In genomic region chr4:74972143-74972542, GRCm38 (mm10) we compare ENCODE assay signal across 18 mouse cellular contexts.
DNase-seq lines count a peak whose midpoint lies in the region; ATAC-seq and TF ChIP-seq lines count a peak whose summit lies in the region.
"Had no signal": no experiment of that assay in that cellular context is flagged by ENCODE, and none has a peak within 500 bp of the region (broad histone marks: within the 10 kb centered on the region; RNA-seq: fewer than 3 reads in every experiment).

No protein-coding gene starts in this region.

- no peak overlapping the region for H3K9ac ChIP-seq in kidney, postnatal 0 days (ENCODE audit: low read depth, low read length)
- no peak overlapping the region for H3K9ac ChIP-seq in MEL (ENCODE audit: control insufficient read depth, low read depth, low read length, poor library complexity, severe bottlenecking)
- no peak overlapping the region for H3K9ac ChIP-seq in forebrain, embryonic 13.5 days
- H3K9ac ChIP-seq: embryonic facial prominence, embryonic 15.5 days; neural tube, embryonic 12.5 days had no signal

- no peaks in the 10 kb centered on the region for H3K36me3 ChIP-seq in kidney, postnatal 0 days (ENCODE audit: insufficient read depth, low read length)
- no peaks in the 10 kb centered on the region for H3K36me3 ChIP-seq in MEL (ENCODE audit: control insufficient read depth in 1 of 2, insufficient read depth in 2 of 2, low read length in 2 of 2)
- H3K36me3 ChIP-seq in forebrain, embryonic 13.5 days (ENCODE audit: poor library complexity, severe bottlenecking) = no peaks in the 10 kb centered on the region
- H3K36me3 ChIP-seq: embryonic facial prominence, embryonic 15.5 days; limb, embryonic 10.5 days; neural tube, embryonic 12.5 days had no signal

- TF ChIP-seq EP300 in MEL (IDR thresholded peaks at IDR 0.05; ENCODE audit: low read depth in 1 of 2, low read length in 2 of 2) = no peak

- peak; percentile 51; the same call in 1 of the 2 replicates for TF ChIP-seq CTCF in kidney, postnatal 0 days (IDR thresholded peaks at IDR 0.05; ENCODE audit: low read depth)
- TF ChIP-seq CTCF in MEL (IDR thresholded peaks at IDR 0.05 in 2 of 3, conservative IDR thresholded peaks at IDR 0.05 in 1 of 3; ENCODE audit: control insufficient read depth in 1 of 3, insufficient read depth in 1 of 3, low read depth in 2 of 3, low read length in 3 of 3, poor library complexity in 1 of 3, severe bottlenecking in 1 of 3) = no peak; a peak in 1 of 6 replicates

- TF ChIP-seq RAD21 in MEL (IDR thresholded peaks at IDR 0.05; ENCODE audit: low read depth, low read length) = peak; percentile 31

- 93% methylated on average over 1 of the region's 1 CpGs for WGBS in kidney, postnatal 0 days
- WGBS in forebrain, embryonic 13.5 days = 100% methylated on average over 1 of the region's 1 CpGs

- H3K4me1 ChIP-seq in kidney, postnatal 0 days (replicated peaks; ENCODE audit: insufficient read depth, low read length) = no peaks in the 10 kb centered on the region
- no peaks in the 10 kb centered on the region for H3K4me1 ChIP-seq in MEL (ENCODE audit: control insufficient read depth in 1 of 2, insufficient read depth in 2 of 2, low read length in 2 of 2)
- H3K4me1 ChIP-seq in forebrain, embryonic 13.5 days = no peaks in the 10 kb centered on the region
- H3K4me1 ChIP-seq: embryonic facial prominence, embryonic 15.5 days; limb, embryonic 10.5 days; neural tube, embryonic 12.5 days had no signal

- H3K4me3 ChIP-seq in kidney, postnatal 0 days (replicated peaks; ENCODE audit: low read depth, low read length) = no peak overlapping the region
- no peak overlapping the region for H3K4me3 ChIP-seq in MEL (ENCODE audit: control insufficient read depth in 1 of 2, insufficient read depth in 1 of 2, low read depth in 2 of 2, low read length in 2 of 2)
- no peak overlapping the region for H3K4me3 ChIP-seq in forebrain, embryonic 13.5 days
- H3K4me3 ChIP-seq: embryonic facial prominence, embryonic 15.5 days; limb, embryonic 10.5 days; neural tube, embryonic 12.5 days had no signal

- H3K9me3 ChIP-seq in kidney, postnatal 0 days (replicated peaks; ENCODE audit: low read length) = no peaks in the 10 kb centered on the region
- H3K9me3 ChIP-seq in MEL (replicated peaks; ENCODE audit: insufficient read depth, low read length) = no peaks in the 10 kb centered on the region
- H3K9me3 ChIP-seq in forebrain, embryonic 13.5 days (replicated peaks) = no peaks in the 10 kb centered on the region
- H3K9me3 ChIP-seq: embryonic facial prominence, embryonic 15.5 days; limb, embryonic 10.5 days; neural tube, embryonic 12.5 days had no signal

- no peak overlapping the region for H3K27ac ChIP-seq in kidney, postnatal 0 days
- no peak overlapping the region for H3K27ac ChIP-seq in MEL (ENCODE audit: control insufficient read depth, low read depth, low read length)
- H3K27ac ChIP-seq in forebrain, embryonic 13.5 days = no peak overlapping the region
- H3K27ac ChIP-seq: embryonic facial prominence, embryonic 15.5 days; limb, embryonic 10.5 days; neural tube, embryonic 12.5 days had no signal

- no peak for TF ChIP-seq POLR2A in MEL (IDR thresholded peaks at IDR 0.05; ENCODE audit: control insufficient read depth in 1 of 2, insufficient read depth in 1 of 2, low read depth in 1 of 2, low read length in 2 of 2, poor library complexity in 1 of 2)

- DNase-seq in embryo, embryonic 10.5 days (ENCODE audit: low spot score) = peak; percentile 2
- DNase-seq in embryo, embryonic 10 days (ENCODE audit: low spot score) = no peak
- no peak for DNase-seq in kidney, postnatal 0 days (ENCODE audit: low spot score)
- no peak for DNase-seq in kidney, postnatal 4 days
- peak; percentile 9 for DNase-seq in 3T3-L1 (ENCODE audit: low read depth, low spot score)
- no peak for DNase-seq in MEL (ENCODE audit: low read depth, low spot score)
- no peak for DNase-seq in adrenal gland, adult (ENCODE audit: inconsistent age in 2 of 2, low spot score in 1 of 2)
- DNase-seq: heart, adult 11 months; kidney, adult 18-20 months; layer of hippocampus, adult 9-11 months; lung, adult 2 months; right cerebral cortex, postnatal 14 days had no signal

- ATAC-seq in kidney, postnatal 0 days (replicated peaks; ENCODE audit: low FRiP score, low read depth) = no peak
- ATAC-seq in forebrain, embryonic 13.5 days = no peak
- ATAC-seq: CD4-positive, CD25-positive, alpha-beta regulatory T cell, adult 4 months had no signal

- H3K4me2 ChIP-seq in kidney, postnatal 0 days (ENCODE audit: low read length) = no peak overlapping the region
- H3K4me2 ChIP-seq in forebrain, embryonic 13.5 days = no peak overlapping the region
- H3K4me2 ChIP-seq: embryonic facial prominence, embryonic 15.5 days; midbrain, embryonic 11.5 days; neural tube, embryonic 12.5 days had no signal

- H3K27me3 ChIP-seq in kidney, postnatal 0 days (ENCODE audit: insufficient read depth, low read length) = no peaks in the 10 kb centered on the region
- no peaks in the 10 kb centered on the region for H3K27me3 ChIP-seq in MEL (ENCODE audit: control insufficient read depth in 1 of 2, insufficient read depth in 2 of 2, low read length in 2 of 2)
- H3K27me3 ChIP-seq in forebrain, embryonic 13.5 days = no peaks in the 10 kb centered on the region
- H3K27me3 ChIP-seq: embryonic facial prominence, embryonic 15.5 days; neural tube, embryonic 12.5 days had no signal

- no peaks in the 10 kb centered on the region for H3K79me2 ChIP-seq in MEL (ENCODE audit: control insufficient read depth, insufficient read depth, low read length, poor library complexity)

TF ChIP-seq in MEL, 35 proteins besides CTCF, POLR2A, EP300 and RAD21:
- TF ChIP-seq SMC3 (IDR thresholded peaks at IDR 0.05; ENCODE audit: low read depth, low read length) (peak; percentile 20; the same call in 1 of the 2 replicates), USF2 (IDR thresholded peaks at IDR 0.05; ENCODE audit: borderline replicate concordance in 1 of 2, insufficient read depth in 1 of 2, low read depth in 1 of 2, low read length in 2 of 2) (no peak)

Comparison
In these comparisons a context has a peak if more than half of its experiments do, and no peak if none do; other contexts are left out.
1. DNase-seq: peak in embryo, embryonic 10.5 days (single experiment) and 3T3-L1 (single experiment); none in embryo, embryonic 10 days (single experiment), kidney, postnatal 0 days (single experiment), kidney, postnatal 4 days (0 of 2), MEL (single experiment) and adrenal gland, adult (0 of 2).